Mouse (Mus musculus) c-Kit-negative CD71-positive TER-119-positive erythroid progenitor cells, embryonic 14.5 days (primary cell): ENCODE measurements at regions not wholly inside any gene's neighbourhood (a gene's known extent, or its start where the extent isn't known, plus 50 kb on each side); places are given as distances from the start of the nearest gene placed in this dataset.

ENCODE experiments used
- DNase-seq: peaks from one replicate; pipeline ENCODE4 v3.0.0-alpha.2; 2013; ENCODE audit warnings: low read depth, low spot score

GRCm38 (mm10) chr16:97304156-97304735 lies 52.3 kb upstream of the Bace2 start:
- no peak for DNase-seq
